Mouse (Mus musculus) gastrocnemius, postnatal 36 days (tissue): ENCODE results near the gene Gm3147. TPM values are rescaled to one million over a fixed set of nuclear protein-coding genes. Genes with fewer than 3 reads are reported as not detected.
"Not testable (repeated sequence)": the region's sequence is repeated elsewhere in the genome, so short reads cannot be mapped to it uniquely, and the experiment has no call there.

Experiments used
- DNase-seq, 2 experiments: peaks; one replicate each; pipeline ENCODE4 v3.0.0; 2022
- intact Hi-C: fragments of 180-260 bp; cut with DNase I; formaldehyde crosslinking; loops from one replicate; pipeline ENCODE4 v1.15.1; 2025
- long read RNA-seq, 2 experiments: library from polyadenylated mRNA; stranded (forward); transcript quantifications; one replicate each; pipeline ENCODE4 v2.0.0; 2021
- total RNA-seq, 2 experiments: library from RNA; stranded (reverse); gene quantifications; 2 replicates each; pipeline ENCODE4 v1.2.3; 2021

Gm3147 gene
- total RNA-seq = not detected
- long read RNA-seq, experiment 1 = 0 reads
- long read RNA-seq, experiment 2 = 0 reads

DNA sequence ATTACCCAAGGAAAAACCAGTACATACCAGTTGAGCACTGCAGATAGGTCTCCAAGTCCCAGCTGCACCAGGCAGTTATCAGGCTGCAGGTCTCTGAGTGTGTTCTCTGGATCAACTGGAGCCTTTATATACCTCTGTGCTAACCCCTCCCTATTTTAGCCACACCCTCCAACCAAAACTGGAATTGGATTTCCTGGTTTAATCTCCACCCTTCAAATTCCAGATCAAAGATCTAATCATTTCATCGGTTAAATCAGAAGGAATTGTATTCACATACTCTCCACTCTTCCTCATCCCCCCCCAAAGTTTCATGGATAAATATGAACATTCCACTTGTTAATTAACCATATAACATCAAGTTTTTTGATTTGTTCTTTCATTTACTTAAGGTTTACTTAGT is at the start of gene Gm3147:
TSS of gene Gm3147 (minus strand) at position 101 of the 400 bp plus-strand sequence.
- intact Hi-C loops, DNase-seq: not testable (repeated sequence)

DNA sequence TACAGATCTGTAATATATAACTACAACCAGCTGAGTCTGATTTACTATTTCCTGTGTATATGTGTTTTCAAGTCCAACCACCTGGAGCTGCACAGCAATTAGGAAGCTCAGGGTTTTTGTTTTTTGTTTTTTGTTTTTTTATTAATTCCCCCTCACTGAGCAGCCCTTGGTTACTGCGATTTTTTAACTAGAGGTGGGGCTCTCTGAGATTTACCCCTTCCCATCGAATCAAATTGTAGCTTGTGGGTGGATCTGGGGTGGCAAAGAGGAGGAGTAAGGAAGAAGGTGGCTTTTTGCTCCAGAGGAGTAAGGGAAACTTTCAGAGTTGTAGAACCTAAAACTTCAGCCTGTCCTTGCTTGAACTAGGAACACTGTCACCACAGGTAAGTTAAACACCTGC is 31.9 kb upstream of the Gm3147 start, which contains the start of gene Gm6205:
TSS of gene Gm6205 (plus strand) at position 301 of the 400 bp plus-strand sequence.
- DNase-seq, intact Hi-C loops: not testable (repeated sequence)

DNA sequence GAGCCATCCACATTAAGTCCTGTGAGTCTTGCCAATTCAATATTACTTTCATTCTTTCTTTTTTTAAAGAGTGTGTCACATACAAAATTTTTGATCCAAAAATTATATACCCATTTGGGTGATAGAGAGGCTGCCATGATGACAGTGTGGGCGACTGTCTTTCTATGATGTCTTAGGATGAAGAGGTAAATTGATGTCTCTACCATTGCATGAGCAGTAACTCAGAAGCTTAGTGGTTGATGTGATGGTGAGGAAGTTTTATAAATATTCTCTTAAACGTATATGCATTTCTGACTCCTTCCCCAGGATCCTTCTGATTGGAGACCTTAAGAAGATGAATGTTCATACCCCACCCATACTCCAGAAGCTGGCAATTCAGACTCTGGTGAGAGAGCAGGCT is 7.5 kb upstream of the Gm3147 start, which contains the start of gene Gm6509:
TSS of gene Gm6509 (plus strand) at position 301 of the 400 bp plus-strand sequence.
- DNase-seq, intact Hi-C loops: not testable (repeated sequence)

Other genes with a start within 250 kb of the Gm3147 start
- not detected for gene Gm7682, start 170.6 kb downstream of the Gm3147 start, total RNA-seq
- gene Gm3139, start 90.1 kb downstream of the Gm3147 start, total RNA-seq = not detected
- not detected for gene Gm6509, start 7.6 kb upstream of the Gm3147 start, total RNA-seq
- not detected for gene Gm6205, start 32.0 kb upstream of the Gm3147 start, total RNA-seq
- not detected for gene Gm3183, start 249.1 kb upstream of the Gm3147 start, total RNA-seq